Mouse (Mus musculus) CH12.LX (cell line): ENCODE results near the gene Pik3r1.

ENCODE experiments used
- BHLHE40 ChIP-seq: IDR thresholded peaks from 2 replicates; pipeline ENCODE4 v1.6.1; 2011; ENCODE audit warnings: mild to moderate bottlenecking, low read depth, low read length, improper control_type of control experiment
- CHD2 ChIP-seq: IDR thresholded peaks from 2 replicates; pipeline ENCODE4 v1.6.1; 2011; ENCODE audit warnings: low read length, improper control_type of control experiment
- CTCF ChIP-seq, 2 experiments: IDR thresholded peaks in 1 of 2; conservative IDR thresholded peaks in 1 of 2; 2 replicates each; pipeline ENCODE4 v1.5.1; 2011 to 2012; ENCODE audit warnings: low read depth in 2 of 2, low read length in 2 of 2, improper control_type of control experiment in 1 of 2, inconsistent platforms in 1 of 2, mild to moderate bottlenecking in 1 of 2, moderate library complexity in 1 of 2
- ELF1 ChIP-seq: IDR thresholded peaks from 2 replicates; pipeline ENCODE4 v1.6.1; 2014; ENCODE audit warnings: low read depth, mild to moderate bottlenecking, inconsistent platforms, low read length, improper control_type of control experiment
- HCFC1 ChIP-seq: IDR thresholded peaks from 2 replicates; pipeline ENCODE4 v1.6.1; 2012; ENCODE audit warnings: low read depth, mild to moderate bottlenecking, inconsistent platforms, low read length, improper control_type of control experiment
- KAT2A ChIP-seq: IDR thresholded peaks from 2 replicates; pipeline ENCODE4 v1.6.1; 2012; ENCODE audit warnings: low read length, improper control_type of control experiment, inconsistent platforms; ENCODE audit not compliant: insufficient replicate concordance
- MAX ChIP-seq: IDR thresholded peaks from 2 replicates; pipeline ENCODE4 v1.6.1; 2011; ENCODE audit warnings: low read length, improper control_type of control experiment
- POLR2A ChIP-seq: IDR thresholded peaks from 2 replicates; pipeline ENCODE4 v1.6.1; 2011; ENCODE audit warnings: low read depth, mild to moderate bottlenecking, improper control_type of control experiment, low read length
- TBP ChIP-seq: conservative IDR thresholded peaks from 2 replicates; pipeline ENCODE4 v1.6.1; 2011; ENCODE audit warnings: low read depth, low read length, improper control_type of control experiment
- TCF12 ChIP-seq: IDR thresholded peaks from 2 replicates; pipeline ENCODE4 v1.6.1; 2014; ENCODE audit warnings: low read depth, mild to moderate bottlenecking, inconsistent platforms, low read length, improper control_type of control experiment

GRCm38 (mm10) chr13:101768630-101768991 is 594 bp upstream of the Pik3r1 start:
- no peak for TF ChIP-seq CTCF (conservative IDR thresholded peaks at IDR 0.05 in 1 of 2, IDR thresholded peaks at IDR 0.05 in 1 of 2; ENCODE audit: low read depth in 2 of 2, low read length in 2 of 2)
- TF ChIP-seq TBP: no peak
- TF ChIP-seq MAX: no peak
- no peak for TF ChIP-seq TCF12
- TF ChIP-seq ELF1: no peak
- no peak for TF ChIP-seq BHLHE40
- no peak for TF ChIP-seq KAT2A
- no peak for TF ChIP-seq HCFC1
- TF ChIP-seq POLR2A: no peak
- TF ChIP-seq CHD2: no peak
